Mouse (Mus musculus) lung, embryonic 16.5 days (tissue): ENCODE measurements at regions not wholly inside any gene's neighbourhood (a gene's known extent, or its start where the extent isn't known, plus 50 kb on each side); places are given as distances from the start of the nearest gene placed in this dataset.

Experiments
- ATAC-seq: fragments of 200-750 bp; cut with Nextera tagmentation; 2 replicates; pipeline ENCODE4 v1.8.0; 2017; ENCODE audit warnings: low read depth, mild to moderate bottlenecking, moderate library complexity
- H3K27ac ChIP-seq: fragments of 300-500 bp; sonication (generic); 2 replicates; pipeline ENCODE4 v1.5.1; 2014; ENCODE audit warnings: mild to moderate bottlenecking, control low read depth, low read length
- H3K27me3 ChIP-seq: fragments of 300-500 bp; sonication (generic); 2 replicates; pipeline ENCODE4 v1.6.1; 2014; ENCODE audit warnings: low read depth, low read length, mixed read lengths; ENCODE audit not compliant: control insufficient read depth, insufficient read depth
- H3K36me3 ChIP-seq: fragments of 300-500 bp; sonication (generic); 2 replicates; pipeline ENCODE4 v1.6.1; 2014; ENCODE audit warnings: low read length; ENCODE audit not compliant: control insufficient read depth, insufficient read depth
- H3K4me1 ChIP-seq: fragments of 300-500 bp; sonication (generic); replicated peaks from 2 replicates; pipeline ENCODE4 v1.6.1; 2014; ENCODE audit warnings: low read length, mixed read lengths; ENCODE audit not compliant: control insufficient read depth, insufficient read depth
- H3K4me2 ChIP-seq: fragments of 300-500 bp; sonication (generic); 2 replicates; pipeline ENCODE4 v1.6.1; 2014; ENCODE audit warnings: low read depth, low read length, control low read depth
- H3K4me3 ChIP-seq: fragments of 300-500 bp; sonication (generic); 2 replicates; pipeline ENCODE4 v1.5.1; 2014; ENCODE audit warnings: mild to moderate bottlenecking, low read length, control low read depth
- H3K9ac ChIP-seq: fragments of 300-500 bp; sonication (generic); 2 replicates; pipeline ENCODE4 v1.6.1; 2014; ENCODE audit warnings: low read length, control low read depth
- H3K9me3 ChIP-seq: fragments of 300-500 bp; sonication (generic); 2 replicates; pipeline ENCODE4 v1.6.1; 2016; ENCODE audit warnings: low read length; ENCODE audit not compliant: control insufficient read depth
- WGBS: fragments of 180-500 bp; shearing (Covaris S2); extraction: QIAGEN DNeasy Blood & Tissue Kit; methylation state at CpG from one replicate; pipeline ENCODE4 v1.1.7; 2014; 5-methylcytosine and 5-hydroxymethylcytosine counted together

DNA sequence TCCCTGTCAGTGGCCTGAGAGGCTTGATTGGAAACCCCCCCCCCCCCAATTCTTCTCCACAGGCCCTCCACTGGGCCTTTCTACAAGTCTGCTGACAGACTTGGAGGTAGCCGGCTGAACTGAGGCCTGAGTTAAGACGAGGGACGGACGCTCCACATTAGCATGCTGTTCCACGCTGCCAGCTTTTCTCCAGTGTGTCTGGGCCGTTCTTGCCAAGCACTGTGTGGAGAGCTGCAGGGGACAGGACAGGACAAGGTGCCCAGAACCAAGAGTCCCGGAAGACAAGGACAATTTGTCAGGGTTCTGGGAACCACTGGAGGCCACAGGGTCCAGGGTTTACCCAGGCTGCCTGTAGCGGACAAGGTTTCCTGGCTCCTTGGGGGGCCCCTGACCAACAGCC, 261.9 kb downstream of the Bcor start:
- Histone ChIP-seq H3K27ac (no peak overlapping the region), H3K9me3 (no peaks in the 10 kb centered on the region), H3K4me2 (no peak overlapping the region), H3K4me3 (no peak overlapping the region), H3K36me3 (no peaks in the 10 kb centered on the region), H3K4me1 (peaks cover 6% of the 10 kb centered on the region; the same call in 1 of the 2 replicates), H3K27me3 (no peaks in the 10 kb centered on the region), H3K9ac (no peak overlapping the region)
- WGBS = 84% methylated on average over 8 of the region's 8 CpGs
- ATAC-seq = no peak

DNA sequence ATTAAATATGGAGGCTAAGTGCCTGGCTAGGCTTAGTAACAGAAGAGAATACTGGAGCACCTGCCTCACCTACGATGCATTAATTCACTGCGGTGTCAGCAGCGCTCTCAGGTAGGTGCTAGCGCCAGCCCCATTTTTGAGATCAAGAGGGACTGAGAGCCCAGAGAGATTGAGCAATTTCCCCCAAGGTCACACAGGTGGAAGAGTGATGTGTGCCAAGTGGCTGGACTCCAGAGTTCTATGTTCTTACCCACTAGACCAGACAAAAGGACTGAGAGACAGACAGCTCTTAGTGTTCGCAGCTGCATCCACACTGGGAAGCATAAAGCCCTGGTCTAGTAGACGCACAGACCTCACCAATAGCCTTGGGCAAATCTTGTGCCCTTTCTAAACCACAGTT, 261.1 kb downstream of the Bcor start:
- Histone ChIP-seq H3K27ac (no peak overlapping the region), H3K27me3 (no peaks in the 10 kb centered on the region), H3K4me2 (no peak overlapping the region), H3K9me3 (no peaks in the 10 kb centered on the region), H3K4me1 (peaks cover 4% of the 10 kb centered on the region; the same call in 1 of the 2 replicates), H3K36me3 (no peaks in the 10 kb centered on the region), H3K9ac (no peak overlapping the region), H3K4me3 (no peak overlapping the region)
- ATAC-seq = no peak
- WGBS = 80% methylated on average over 6 of the region's 6 CpGs

DNA sequence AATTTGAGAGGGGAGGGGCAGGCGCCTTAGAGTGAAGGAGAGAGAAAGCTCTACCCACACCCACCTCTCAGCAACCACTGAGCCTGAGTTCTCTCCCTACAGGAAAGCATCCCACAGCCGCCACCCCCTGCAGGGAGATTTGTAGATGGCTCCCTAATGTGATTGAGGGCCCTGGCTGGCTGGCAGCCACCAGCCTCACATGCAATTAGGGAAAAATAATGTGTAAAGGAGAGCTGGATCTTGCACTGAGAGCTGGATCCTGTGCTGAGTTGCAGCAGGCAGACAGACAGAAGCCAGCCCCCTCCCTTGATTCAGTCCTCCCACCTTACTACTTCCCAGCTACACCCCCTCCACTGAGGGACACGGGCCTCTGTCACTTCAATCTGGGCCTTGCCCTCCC, 260.2 kb downstream of the Bcor start:
- Histone ChIP-seq H3K4me2 (no peak overlapping the region), H3K27me3 (no peaks in the 10 kb centered on the region), H3K9me3 (no peaks in the 10 kb centered on the region), H3K27ac (no peak overlapping the region), H3K9ac (no peak overlapping the region), H3K4me3 (no peak overlapping the region), H3K36me3 (no peaks in the 10 kb centered on the region), H3K4me1 (no peaks in the 10 kb centered on the region; the same call in 1 of the 2 replicates)
- WGBS = 46% methylated on average over 3 of the region's 3 CpGs
- no peak for ATAC-seq

GRCm38 (mm10) chrX:11901791-11902190, 258.4 kb downstream of the Bcor start:
- no peaks in the 10 kb centered on the region for H3K4me1 ChIP-seq
- no peak overlapping the region for H3K27ac ChIP-seq
- H3K4me3 ChIP-seq = no peak overlapping the region
- H3K36me3 ChIP-seq = no peaks in the 10 kb centered on the region
- no peak overlapping the region for H3K9ac ChIP-seq
- peak; percentile 29; the same call in 1 of the 2 replicates for ATAC-seq
- WGBS = 58% methylated on average over 5 of the region's 5 CpGs
- no peaks in the 10 kb centered on the region for H3K9me3 ChIP-seq
- no peaks in the 10 kb centered on the region for H3K27me3 ChIP-seq
- no peak overlapping the region for H3K4me2 ChIP-seq

DNA sequence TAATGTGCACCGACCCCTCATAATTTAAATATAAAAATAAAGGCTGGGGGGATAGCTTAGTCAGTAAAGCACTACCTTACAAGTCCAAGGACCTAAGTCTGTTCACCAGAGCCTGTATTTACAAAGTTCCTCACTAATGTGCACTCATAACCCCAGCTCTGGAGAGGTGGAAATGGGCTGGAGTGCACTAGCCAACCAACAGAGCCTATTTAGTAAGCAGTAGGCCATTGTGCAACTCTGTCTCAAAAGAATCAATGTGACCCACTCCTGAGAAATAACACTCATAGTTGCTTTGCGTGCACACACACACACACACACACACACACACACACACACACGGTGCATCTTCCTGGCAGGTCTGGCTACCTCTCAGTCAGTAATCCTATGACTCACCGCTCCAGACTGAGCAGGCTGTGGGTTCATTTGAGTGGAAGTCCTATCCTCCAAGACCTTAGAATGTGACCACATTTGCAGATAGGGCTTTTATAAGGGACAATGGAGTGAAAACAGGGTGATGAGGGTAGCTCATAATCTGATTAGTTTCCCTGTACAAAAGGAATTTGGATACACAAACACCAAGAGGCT, 256.9 kb downstream of the Bcor start:
- no peak for ATAC-seq
- no peak overlapping the region for H3K27ac ChIP-seq
- H3K4me2 ChIP-seq = no peak overlapping the region
- H3K9ac ChIP-seq = no peak overlapping the region
- H3K36me3 ChIP-seq = no peaks in the 10 kb centered on the region
- H3K4me1 ChIP-seq = no peaks in the 10 kb centered on the region
- WGBS = 84% methylated on average over 4 of the region's 4 CpGs
- no peaks in the 10 kb centered on the region for H3K27me3 ChIP-seq
- H3K9me3 ChIP-seq = no peaks in the 10 kb centered on the region
- H3K4me3 ChIP-seq = no peak overlapping the region

GRCm38 (mm10) chrX:11905231-11905630, 254.9 kb downstream of the Bcor start:
- H3K4me3 ChIP-seq = no peak overlapping the region
- H3K27ac ChIP-seq = no peak overlapping the region
- peak; percentile 23; the same call in 1 of the 2 replicates for ATAC-seq
- no peak overlapping the region for H3K9ac ChIP-seq
- no peaks in the 10 kb centered on the region for H3K36me3 ChIP-seq
- no peaks in the 10 kb centered on the region for H3K4me1 ChIP-seq
- WGBS = 49% methylated on average over 5 of the region's 5 CpGs
- H3K27me3 ChIP-seq = no peaks in the 10 kb centered on the region
- H3K4me2 ChIP-seq = no peak overlapping the region
- H3K9me3 ChIP-seq = no peaks in the 10 kb centered on the region

GRCm38 (mm10) chrX:11907167-11907566, 253.0 kb downstream of the Bcor start:
- peak; percentile 43; the same call in 1 of the 2 replicates for ATAC-seq
- 52% methylated on average over 6 of the region's 6 CpGs for WGBS
- Histone ChIP-seq H3K27ac (no peak overlapping the region), H3K4me3 (no peak overlapping the region), H3K27me3 (no peaks in the 10 kb centered on the region), H3K36me3 (no peaks in the 10 kb centered on the region), H3K4me1 (no peaks in the 10 kb centered on the region), H3K4me2 (no peak overlapping the region), H3K9me3 (no peaks in the 10 kb centered on the region), H3K9ac (no peak overlapping the region)

DNA sequence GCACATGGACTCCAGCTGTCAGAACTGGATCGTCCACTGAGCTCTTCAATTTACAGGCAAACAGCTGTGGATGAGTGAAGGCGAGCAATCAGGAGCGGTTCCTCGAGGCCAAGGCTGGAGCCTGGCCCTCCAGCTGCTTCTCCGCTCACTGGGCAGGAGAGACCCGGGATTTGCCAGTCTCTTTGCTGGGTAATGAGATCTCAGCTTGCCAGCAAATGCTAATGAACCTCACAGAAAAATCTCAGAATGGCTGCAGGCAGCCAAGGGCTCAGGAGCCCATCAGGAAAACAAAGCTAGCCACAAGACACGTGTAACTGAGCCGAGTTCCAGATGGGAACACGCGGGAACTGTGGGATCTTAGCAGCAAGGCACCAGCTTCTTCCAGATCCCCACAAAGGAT, 244.2 kb downstream of the Bcor start:
- no peaks in the 10 kb centered on the region for H3K36me3 ChIP-seq
- no peak overlapping the region for H3K9ac ChIP-seq
- ATAC-seq = no peak
- H3K4me2 ChIP-seq = no peak overlapping the region
- no peaks in the 10 kb centered on the region for H3K27me3 ChIP-seq
- no peaks in the 10 kb centered on the region for H3K4me1 ChIP-seq
- 78% methylated on average over 10 of the region's 10 CpGs for WGBS
- H3K4me3 ChIP-seq = no peak overlapping the region
- H3K9me3 ChIP-seq = no peaks in the 10 kb centered on the region
- no peak overlapping the region for H3K27ac ChIP-seq

DNA sequence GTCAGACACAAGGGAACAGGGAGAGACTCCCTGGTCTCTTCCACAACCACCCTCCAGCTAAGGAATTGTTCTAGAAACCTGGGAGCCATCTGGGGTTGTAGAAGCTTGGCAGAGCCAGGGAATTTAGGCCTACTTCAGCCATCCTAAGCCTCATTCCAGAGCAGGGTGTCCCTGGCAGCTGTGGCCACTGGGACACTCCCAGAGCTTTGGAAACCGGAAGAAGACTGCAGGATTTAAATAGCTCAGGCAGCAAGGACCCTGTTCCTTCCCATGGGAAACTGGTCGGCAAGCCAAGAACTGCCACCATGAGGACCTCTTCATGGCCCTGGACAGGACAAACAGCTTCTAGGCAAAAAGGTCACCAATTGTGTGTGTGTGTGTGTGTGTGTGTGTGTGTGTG, 239.9 kb downstream of the Bcor start:
- no peaks in the 10 kb centered on the region for H3K36me3 ChIP-seq
- H3K27me3 ChIP-seq = no peaks in the 10 kb centered on the region
- H3K4me3 ChIP-seq = no peak overlapping the region
- no peaks in the 10 kb centered on the region for H3K9me3 ChIP-seq
- H3K4me1 ChIP-seq = no peaks in the 10 kb centered on the region
- ATAC-seq = peak; percentile 67
- 29% methylated on average over 2 of the region's 2 CpGs for whole genome bisulfite sequencing
- H3K27ac ChIP-seq = 0 out of 2 replicates have a peak overlapping the region, but pooled peaks have one; percentile 25
- H3K9ac ChIP-seq = no peak overlapping the region
- H3K4me2 ChIP-seq = no peak overlapping the region
